Mouse (Mus musculus): ENCODE measurements around the gene Rras2. TPM values are rescaled to one million over a fixed set of nuclear protein-coding genes. Genes with fewer than 3 reads are reported as not detected.
A peak's percentile ranks its signal among the peaks of the same experiment; 100 is the strongest.

The Rras2 gene
- total RNA-seq, 2 experiments from 2014 or later: 3.3 to 4.8 TPM

GRCm38 (mm10) chr7:114079343-114079742 is 38.2 kb downstream of the Rras2 start:
- peak; percentile 61 for ATAC-seq (ENCODE audit: poor library complexity, severe bottlenecking)

- ATAC-seq (ENCODE audit: poor library complexity, severe bottlenecking): no peak
Measured at GRCm38 (mm10) chr7:114074595-114074994, 43.0 kb downstream of the Rras2 start.

- no peak for ATAC-seq (ENCODE audit: poor library complexity, severe bottlenecking)
Measured at GRCm38 (mm10) chr7:114074133-114074532, 43.4 kb downstream of the Rras2 start.

GRCm38 (mm10) chr7:114071851-114072616 is 45.5 kb downstream of the Rras2 start:
- ATAC-seq (ENCODE audit: poor library complexity, severe bottlenecking): no peak

GRCm38 (mm10) chr7:114071395-114071794 is 46.2 kb downstream of the Rras2 start:
- no peak for ATAC-seq (ENCODE audit: poor library complexity, severe bottlenecking)

GRCm38 (mm10) chr7:114070458-114070840 is 47.1 kb downstream of the Rras2 start:
- ATAC-seq (ENCODE audit: poor library complexity, severe bottlenecking): no peak

GRCm38 (mm10) chr7:114069726-114070457 is 47.7 kb downstream of the Rras2 start:
- ATAC-seq (ENCODE audit: poor library complexity, severe bottlenecking): no peak

GRCm38 (mm10) chr7:114068956-114069533 is 48.5 kb downstream of the Rras2 start:
- ATAC-seq (ENCODE audit: poor library complexity, severe bottlenecking): peak; percentile 22; the same call in 1 of the 2 replicates

GRCm38 (mm10) chr7:114066529-114067178 is 50.9 kb downstream of the Rras2 start:
- peak; percentile 95 for ATAC-seq (ENCODE audit: poor library complexity, severe bottlenecking)

- ATAC-seq (ENCODE audit: poor library complexity, severe bottlenecking): no peak
Measured at GRCm38 (mm10) chr7:114065407-114066185, 52.0 kb downstream of the Rras2 start.

GRCm38 (mm10) chr7:114063966-114064365 is 53.6 kb downstream of the Rras2 start:
- ATAC-seq (ENCODE audit: poor library complexity, severe bottlenecking): no peak

- no peak for ATAC-seq (ENCODE audit: poor library complexity, severe bottlenecking)
Measured at GRCm38 (mm10) chr7:114063534-114063933, 54.0 kb downstream of the Rras2 start.

- no peak for ATAC-seq (ENCODE audit: poor library complexity, severe bottlenecking)
Measured at GRCm38 (mm10) chr7:114062451-114062850, 55.1 kb downstream of the Rras2 start.

- no peak for ATAC-seq (ENCODE audit: poor library complexity, severe bottlenecking)
Measured at GRCm38 (mm10) chr7:114060445-114060844, 57.1 kb downstream of the Rras2 start.

GRCm38 (mm10) chr7:114058927-114059441 is 58.6 kb downstream of the Rras2 start:
- no peak for ATAC-seq (ENCODE audit: poor library complexity, severe bottlenecking)

- no peak for ATAC-seq (ENCODE audit: poor library complexity, severe bottlenecking)
Measured at GRCm38 (mm10) chr7:114058166-114058565, 59.4 kb downstream of the Rras2 start.

- ATAC-seq (ENCODE audit: poor library complexity, severe bottlenecking): no peak
Measured at GRCm38 (mm10) chr7:114053720-114054119, 63.9 kb downstream of the Rras2 start.

GRCm38 (mm10) chr7:114045814-114046213 is 71.8 kb downstream of the Rras2 start:
- ATAC-seq (ENCODE audit: poor library complexity, severe bottlenecking): no peak

GRCm38 (mm10) chr7:114043929-114044549 is 73.5 kb downstream of the Rras2 start:
- peak; percentile 59 for ATAC-seq (ENCODE audit: poor library complexity, severe bottlenecking)
